Mouse (Mus musculus): ENCODE data around the gene Metrnl.
"Not testable (repeated sequence)": the region's sequence is repeated elsewhere in the genome, so short reads cannot be mapped to it uniquely, and the experiment has no call there.

Gene Metrnl

GRCm38 (mm10) chr11:121701244-121701643 is at the start of gene Metrnl:
Metrnl (plus strand) TSS chr11:121701544.
- no peak for DNase-seq

- no peak for DNase-seq
These were observed 49.8 kb upstream of the Metrnl start for GRCm38 (mm10) chr11:121651556-121651955.

- DNase-seq, result no peak
These were observed 49.4 kb upstream of the Metrnl start for GRCm38 (mm10) chr11:121651983-121652382.

GRCm38 (mm10) chr11:121652547-121653305 is 48.6 kb upstream of the Metrnl start:
- peak; percentile 77 for DNase-seq

- DNase-seq, result no peak
These were observed 47.7 kb upstream of the Metrnl start for GRCm38 (mm10) chr11:121653631-121654030.

- no peak for DNase-seq
These were observed 46.9 kb upstream of the Metrnl start for GRCm38 (mm10) chr11:121654406-121654945.

- DNase-seq, result no peak
These were observed 46.1 kb upstream of the Metrnl start for GRCm38 (mm10) chr11:121655166-121655806.

- DNase-seq, result no peak
These were observed 45.4 kb upstream of the Metrnl start for GRCm38 (mm10) chr11:121655807-121656511.

- no peak for DNase-seq
These were observed 43.2 kb upstream of the Metrnl start for GRCm38 (mm10) chr11:121658151-121658550.

- DNase-seq, result not testable (repeated sequence)
These were observed 40.7 kb upstream of the Metrnl start for GRCm38 (mm10) chr11:121660604-121661003.

- no peak for DNase-seq
These were observed 40.2 kb upstream of the Metrnl start for GRCm38 (mm10) chr11:121661116-121661515.

GRCm38 (mm10) chr11:121667541-121667940 is 33.8 kb upstream of the Metrnl start:
- no peak for DNase-seq

- no peak for DNase-seq
These were observed 32.6 kb upstream of the Metrnl start for GRCm38 (mm10) chr11:121668776-121669175.

GRCm38 (mm10) chr11:121670926-121671325 is 30.4 kb upstream of the Metrnl start:
- no peak for DNase-seq

- no peak for DNase-seq
These were observed 28.9 kb upstream of the Metrnl start for GRCm38 (mm10) chr11:121672312-121672989.

- peak; percentile 99 for DNase-seq
These were observed 28.3 kb upstream of the Metrnl start, which contains the start of gene B3gntl1 for GRCm38 (mm10) chr11:121672990-121673572. B3gntl1 (minus strand) TSS chr11:121673153.

GRCm38 (mm10) chr11:121673629-121674028 is 27.7 kb upstream of the Metrnl start:
- DNase-seq, result no peak

- DNase-seq, result no peak
These were observed 24.5 kb upstream of the Metrnl start for GRCm38 (mm10) chr11:121676836-121677235.

GRCm38 (mm10) chr11:121679581-121679980 is 21.8 kb upstream of the Metrnl start:
- no peak for DNase-seq

- peak; percentile 26 for DNase-seq
These were observed 20.6 kb upstream of the Metrnl start for GRCm38 (mm10) chr11:121680750-121681149.

GRCm38 (mm10) chr11:121683243-121683642 is 18.1 kb upstream of the Metrnl start:
- peak; percentile 42 for DNase-seq

GRCm38 (mm10) chr11:121685491-121686001 is 15.8 kb upstream of the Metrnl start:
- peak; percentile 61 for DNase-seq

All from kidney, postnatal 14 days (tissue).